Mouse (Mus musculus) skeletal muscle tissue, postnatal 0 days (tissue): ENCODE data around the gene Unc80. TPM values are rescaled to one million over a fixed set of nuclear protein-coding genes. Genes with fewer than 3 reads are reported as not detected.

ENCODE experiments used
- polyA plus RNA-seq: library from polyadenylated mRNA; unstranded; fragments of >200 nt; fragmentation: Nextera tagmentation; extraction: Ambion mirVana; gene quantifications from 2 replicates; pipeline ENCODE4 v1.2.1, GENCODE M21; 2015

Unc80 gene
- 0.10 TPM in 1 of 2 replicates, not detected in the other for polyA plus RNA-seq

DNA sequence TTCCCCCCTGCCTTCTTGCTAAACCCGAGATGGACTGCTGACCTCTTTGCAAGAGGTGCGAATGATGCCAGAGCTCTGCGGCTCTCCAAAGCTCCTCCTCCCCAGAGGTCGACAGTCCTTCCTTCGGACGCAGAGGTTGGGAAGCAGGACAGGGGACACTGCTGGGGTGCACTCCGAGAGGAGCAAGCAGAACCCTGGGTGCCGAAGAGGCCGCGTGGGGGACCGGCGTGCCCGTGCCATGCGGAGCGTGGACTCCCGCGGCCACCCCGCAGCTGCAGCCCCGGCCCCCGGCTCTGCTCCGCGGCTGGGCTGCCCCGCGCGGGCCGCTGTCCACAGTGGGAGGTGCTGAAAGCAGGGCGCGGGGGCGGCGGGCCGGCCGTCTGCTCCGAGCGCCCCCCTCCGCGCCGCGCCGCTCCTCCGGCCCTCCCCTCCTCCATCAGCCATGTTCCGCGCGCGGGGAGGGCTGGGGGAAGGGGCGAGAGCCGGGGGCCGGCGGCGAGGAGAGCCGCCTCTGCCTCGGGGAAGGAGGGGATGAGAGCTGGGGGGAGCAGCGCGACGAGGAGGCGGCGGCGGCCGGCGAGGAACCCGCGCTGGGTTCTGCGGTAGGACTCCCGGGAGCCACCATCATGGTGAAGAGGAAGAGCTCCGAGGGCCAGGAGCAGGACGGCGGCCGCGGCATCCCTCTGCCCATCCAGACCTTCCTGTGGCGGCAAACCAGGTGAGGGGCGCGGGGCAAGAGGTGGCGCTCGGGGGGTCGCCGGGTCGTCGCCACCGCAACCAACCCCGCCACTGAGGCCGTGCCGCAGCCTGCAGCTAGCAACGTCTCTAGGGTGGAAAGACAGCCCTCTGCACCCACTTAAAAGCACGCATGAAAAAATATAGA, at the start of gene Unc80:
TSS of gene Unc80 (plus strand) at position 547 of the 883 bp plus-strand sequence.

DNA sequence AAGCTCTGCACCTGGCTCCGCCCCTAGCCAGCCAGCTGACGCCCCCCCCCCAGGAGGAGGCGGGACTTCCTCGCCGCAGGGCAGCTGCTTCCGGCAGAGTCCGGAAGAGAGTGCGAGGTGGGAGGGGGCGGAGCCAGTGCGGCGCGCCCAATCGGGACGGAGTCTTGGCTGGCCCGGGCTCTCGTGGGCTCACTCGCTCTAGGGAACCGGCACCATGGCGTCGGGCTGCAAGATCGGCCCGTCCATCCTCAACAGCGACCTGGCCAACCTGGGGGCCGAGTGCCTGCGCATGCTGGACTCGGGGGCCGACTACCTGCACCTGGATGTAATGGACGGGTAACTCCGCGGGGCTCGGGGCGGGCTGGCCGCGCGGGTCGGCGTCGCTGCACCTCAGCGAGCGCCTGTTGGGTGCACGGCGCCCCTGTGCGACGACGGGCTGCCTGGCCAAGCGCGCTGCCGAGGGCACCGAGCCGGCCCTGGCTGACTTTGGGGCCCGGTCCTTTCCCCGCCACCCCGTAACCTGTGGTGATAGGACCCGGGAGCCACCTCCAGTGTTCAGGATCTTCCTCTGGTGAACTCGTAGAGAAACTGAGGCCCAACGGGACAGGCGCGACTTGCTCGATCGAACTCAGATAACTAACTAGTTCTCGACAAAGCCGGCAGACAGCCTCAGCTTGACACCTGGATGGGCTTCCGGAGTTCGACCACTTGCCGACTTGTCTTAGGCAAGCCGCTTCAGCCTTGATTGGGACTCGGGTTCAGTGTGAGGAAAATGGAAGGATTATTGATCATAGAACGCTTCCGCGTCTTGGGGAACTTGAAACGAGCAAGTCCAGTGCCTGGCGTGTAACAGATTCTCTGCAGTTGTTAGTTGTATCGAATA, 232.8 kb downstream of the Unc80 start, which contains the start of gene Rpe:
TSS of gene Rpe (plus strand) at position 139 of the 883 bp plus-strand sequence.

Other genes starting within 250 kb of the Unc80 start
- 11.7 and 18.9 TPM in 2 replicates for gene Rpe, start 232.5 kb downstream of the Unc80 start, polyA plus RNA-seq